Mouse (Mus musculus) brain, embryonic 14.5 days (tissue): ENCODE data around the gene Fam131c.

Source experiments
- CTCF ChIP-seq: fragments of 200-500 bp; IDR thresholded peaks from 2 replicates; pipeline ENCODE4 v1.5.1; 2012; ENCODE audit warnings: inconsistent platforms, mild to moderate bottlenecking, moderate library complexity, borderline replicate concordance; ENCODE audit not compliant: insufficient read depth, insufficient read length; ENCODE audit errors: extremely low read depth
- POLR2A ChIP-seq: fragments of 200-500 bp; IDR thresholded peaks from 2 replicates; pipeline ENCODE4 v1.6.1; 2012; ENCODE audit warnings: mild to moderate bottlenecking, inconsistent platforms, borderline replicate concordance; ENCODE audit not compliant: poor library complexity, insufficient read depth, insufficient read length, severe bottlenecking; ENCODE audit errors: extremely low read depth

- TF ChIP-seq CTCF (no peak), POLR2A (no peak)
Observed at GRCm38 (mm10) chr4:141336196-141336595, 31.8 kb upstream of the Fam131c start.
